Mouse (Mus musculus): ENCODE measurements at regions not wholly inside any gene's neighbourhood (a gene's known extent, or its start where the extent isn't known, plus 50 kb on each side); places are given as distances from the start of the nearest gene placed in this dataset.
"Not testable (repeated sequence)": the region's sequence is repeated elsewhere in the genome, so short reads cannot be mapped to it uniquely, and the experiment has no call there.

DNA sequence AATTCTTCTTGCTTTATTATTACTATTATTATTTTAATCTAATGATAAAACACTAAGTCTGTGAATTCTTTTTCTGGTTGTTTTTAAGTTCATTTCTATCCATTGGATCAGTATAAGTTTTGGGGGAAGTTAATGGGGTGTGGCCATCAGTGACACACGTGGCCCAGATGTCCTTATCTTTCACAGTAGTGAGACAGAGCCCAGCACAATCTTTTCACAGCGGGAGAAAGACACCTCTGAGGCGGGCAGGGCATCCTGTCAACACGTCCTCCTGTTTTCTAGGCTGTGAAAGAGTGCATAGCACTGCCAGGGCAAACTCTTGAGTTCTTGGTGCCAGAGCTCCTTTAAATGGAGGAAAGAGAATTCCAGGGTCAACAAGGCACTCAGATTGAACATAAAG lies 162.1 kb downstream of the Ifng start:
- no peak for DNase-seq (ENCODE audit: low spot score in 2 of 2)

DNA sequence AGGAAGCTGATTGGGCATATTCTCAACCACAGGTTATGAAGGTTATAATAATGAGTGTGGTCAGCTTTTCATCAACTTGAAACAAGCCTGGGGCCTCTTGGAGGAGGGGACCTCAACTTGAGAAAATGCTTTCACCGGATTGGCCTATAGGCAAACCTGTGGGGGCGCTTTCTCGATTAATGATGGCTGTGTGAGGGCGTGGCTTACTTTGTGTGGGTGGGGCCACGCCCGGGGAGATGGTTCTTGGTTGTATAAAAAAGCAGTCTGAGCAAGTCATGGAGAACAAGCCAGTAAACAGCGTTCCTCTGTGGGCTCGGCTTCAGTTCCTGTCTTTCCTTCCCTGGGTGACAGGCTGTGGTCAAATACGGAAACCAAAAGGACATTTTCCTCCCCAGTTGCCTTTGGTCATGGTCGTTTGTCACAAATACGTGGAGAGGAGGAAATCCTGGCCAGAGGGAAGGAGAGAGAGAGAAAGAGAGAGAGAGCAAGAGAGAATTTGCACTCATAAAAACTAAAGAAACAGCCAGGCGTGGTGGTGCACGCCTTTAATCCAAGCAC lies 163.1 kb downstream of the Ifng start:
- DNase-seq (ENCODE audit: low spot score in 2 of 2) = no peak

DNA sequence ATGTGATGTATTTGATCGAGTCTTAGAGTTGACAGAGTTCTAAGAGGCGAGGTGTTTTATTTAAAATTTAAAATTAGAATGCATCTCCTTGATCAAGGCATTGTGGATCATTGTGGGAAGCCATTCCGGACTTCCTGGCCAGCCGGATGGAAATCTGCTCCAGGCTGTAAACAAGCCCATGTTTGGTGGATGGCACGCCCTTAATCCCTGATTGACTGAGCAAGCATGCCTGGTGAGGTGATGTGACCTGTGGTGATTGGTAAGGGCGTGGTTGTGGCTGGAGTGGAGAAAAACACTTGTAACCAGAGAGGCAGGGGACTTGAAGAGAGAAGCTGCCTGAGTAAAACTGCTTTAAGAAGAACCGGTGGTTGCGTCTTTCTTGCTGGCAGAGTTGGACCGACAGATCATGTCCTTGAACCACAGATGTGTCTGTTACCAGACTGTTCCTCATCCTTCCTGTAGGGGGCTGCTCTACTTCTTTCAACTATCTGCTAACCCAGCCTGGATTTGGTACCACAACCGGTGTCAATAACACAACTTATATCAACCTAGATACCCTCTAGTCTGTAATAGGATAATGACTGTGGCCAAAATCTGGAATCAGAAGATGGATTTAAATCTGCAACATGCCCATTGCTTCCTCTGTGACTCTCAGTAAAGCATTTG lies 164.4 kb downstream of the Ifng start:
- DNase-seq (ENCODE audit: low spot score in 2 of 2) = no peak

DNA sequence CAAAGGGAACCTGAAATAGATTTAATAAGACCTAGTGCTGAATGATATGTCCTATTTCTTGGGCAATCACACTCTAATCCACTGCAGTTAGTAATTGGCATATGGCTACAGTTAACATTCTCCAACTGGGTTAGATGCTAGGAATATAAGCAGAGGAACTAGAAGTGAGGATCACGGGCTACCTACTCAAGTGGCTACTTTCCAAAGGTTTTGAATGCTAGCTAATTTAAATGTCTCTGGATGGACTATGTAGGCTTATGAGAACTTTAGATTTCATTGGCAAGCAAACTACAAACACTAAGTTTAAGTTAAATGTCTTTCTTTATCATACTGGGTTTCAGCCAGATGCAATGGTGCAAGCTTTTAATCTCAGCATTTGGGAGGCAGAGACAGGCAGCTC lies 166.6 kb downstream of the Ifng start:
- DNase-seq (ENCODE audit: low spot score in 2 of 2) = no peak

- no peak for DNase-seq (ENCODE audit: low spot score in 2 of 2)
Observed at GRCm38 (mm10) chr10:118608376-118609145, 167.7 kb downstream of the Ifng start.

GRCm38 (mm10) chr10:118609157-118609556 lies 168.3 kb downstream of the Ifng start:
- no peak for DNase-seq (ENCODE audit: low spot score in 2 of 2)

DNA sequence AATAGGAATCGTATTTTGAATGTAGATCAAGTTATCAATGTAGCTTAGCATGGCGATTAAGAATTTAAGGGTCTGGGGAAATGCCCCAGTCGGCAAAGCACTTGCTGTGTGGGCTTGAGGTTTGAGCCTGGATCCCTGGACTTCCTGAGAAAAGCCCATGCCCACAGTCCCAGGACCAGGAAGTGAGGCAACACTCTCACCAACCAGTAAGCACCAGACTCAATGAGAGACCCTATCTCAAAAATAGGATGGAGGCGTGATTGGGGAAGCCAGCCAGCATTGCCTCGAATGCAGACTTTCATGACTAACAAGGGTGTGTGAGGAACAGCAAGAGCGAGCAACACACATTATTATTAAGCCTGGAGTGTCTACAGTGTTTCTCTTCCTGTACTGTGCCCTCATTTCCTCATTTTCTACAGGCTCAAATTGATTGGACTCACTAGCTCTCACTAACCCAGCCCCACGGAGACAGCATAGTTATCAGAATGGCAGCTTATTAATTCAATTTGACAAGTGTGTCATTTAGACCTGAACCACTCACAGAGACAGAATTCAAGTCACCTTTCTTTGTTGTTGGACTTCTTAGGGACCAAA lies 170.1 kb downstream of the Ifng start:
- DNase-seq (ENCODE audit: low spot score in 2 of 2) = no peak

GRCm38 (mm10) chr10:118612091-118612490 lies 171.2 kb downstream of the Ifng start:
- no peak for DNase-seq (ENCODE audit: low spot score in 2 of 2)

DNA sequence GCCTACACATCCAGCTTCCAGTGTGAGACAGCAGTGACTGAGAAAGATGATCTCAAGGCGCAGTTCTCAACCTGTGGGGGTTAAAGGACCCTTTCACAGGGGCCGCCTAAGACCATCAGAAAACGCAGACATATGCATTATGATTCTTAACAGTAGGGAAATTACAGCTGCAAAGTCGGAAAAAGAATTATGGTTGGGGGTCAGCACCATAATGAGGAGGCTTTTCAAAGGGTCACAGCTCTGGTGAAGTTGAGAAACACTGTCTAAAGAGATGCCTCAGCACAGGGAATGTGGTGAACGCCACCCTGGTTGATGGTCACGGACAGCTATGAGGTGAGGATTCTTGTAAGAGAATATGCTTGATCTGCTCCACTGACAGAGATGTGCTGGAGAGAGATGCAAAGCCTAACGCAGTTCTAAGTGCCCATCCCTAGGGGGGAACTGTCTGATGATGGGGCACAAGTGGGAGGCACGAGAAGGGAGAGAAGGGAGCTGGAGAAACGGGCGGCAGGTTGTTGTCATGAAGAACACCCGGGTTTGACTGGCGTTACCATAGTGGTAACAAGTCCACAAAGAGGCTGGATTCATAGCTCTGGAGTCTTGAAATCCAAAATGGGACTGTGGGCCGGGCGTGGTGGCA lies 172.3 kb downstream of the Ifng start:
- no peak for DNase-seq (ENCODE audit: low spot score in 2 of 2)

DNA sequence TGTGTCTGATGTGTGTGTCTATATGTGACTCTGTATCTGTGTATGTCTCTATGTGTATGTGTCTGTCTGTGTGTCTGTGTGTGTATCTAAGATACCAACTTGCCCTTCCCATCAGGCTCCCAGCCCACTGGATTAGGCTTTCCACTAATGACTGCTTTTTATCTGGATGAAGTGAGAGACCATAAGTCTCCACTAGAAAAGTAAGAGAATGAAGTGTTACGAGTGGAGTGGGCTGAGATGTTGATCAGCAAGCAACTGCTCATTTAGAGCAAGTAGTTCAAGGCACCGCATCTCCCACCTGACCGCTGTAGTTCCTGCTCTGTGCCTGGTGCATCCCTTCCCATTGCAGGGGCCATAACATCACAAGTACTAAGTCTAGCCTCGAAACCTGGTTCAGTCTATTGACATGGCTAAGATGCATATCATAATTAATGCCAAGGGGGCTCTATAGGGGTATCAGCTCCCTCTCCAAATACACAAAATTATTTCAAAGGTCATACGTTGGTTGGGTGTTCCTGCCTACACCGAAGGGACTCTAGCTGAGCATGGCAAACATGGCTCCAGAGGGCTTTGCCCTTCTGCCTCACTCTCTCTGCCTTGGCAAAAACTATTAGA lies 173.5 kb downstream of the Ifng start:
- no peak for DNase-seq (ENCODE audit: low spot score in 2 of 2)

DNA sequence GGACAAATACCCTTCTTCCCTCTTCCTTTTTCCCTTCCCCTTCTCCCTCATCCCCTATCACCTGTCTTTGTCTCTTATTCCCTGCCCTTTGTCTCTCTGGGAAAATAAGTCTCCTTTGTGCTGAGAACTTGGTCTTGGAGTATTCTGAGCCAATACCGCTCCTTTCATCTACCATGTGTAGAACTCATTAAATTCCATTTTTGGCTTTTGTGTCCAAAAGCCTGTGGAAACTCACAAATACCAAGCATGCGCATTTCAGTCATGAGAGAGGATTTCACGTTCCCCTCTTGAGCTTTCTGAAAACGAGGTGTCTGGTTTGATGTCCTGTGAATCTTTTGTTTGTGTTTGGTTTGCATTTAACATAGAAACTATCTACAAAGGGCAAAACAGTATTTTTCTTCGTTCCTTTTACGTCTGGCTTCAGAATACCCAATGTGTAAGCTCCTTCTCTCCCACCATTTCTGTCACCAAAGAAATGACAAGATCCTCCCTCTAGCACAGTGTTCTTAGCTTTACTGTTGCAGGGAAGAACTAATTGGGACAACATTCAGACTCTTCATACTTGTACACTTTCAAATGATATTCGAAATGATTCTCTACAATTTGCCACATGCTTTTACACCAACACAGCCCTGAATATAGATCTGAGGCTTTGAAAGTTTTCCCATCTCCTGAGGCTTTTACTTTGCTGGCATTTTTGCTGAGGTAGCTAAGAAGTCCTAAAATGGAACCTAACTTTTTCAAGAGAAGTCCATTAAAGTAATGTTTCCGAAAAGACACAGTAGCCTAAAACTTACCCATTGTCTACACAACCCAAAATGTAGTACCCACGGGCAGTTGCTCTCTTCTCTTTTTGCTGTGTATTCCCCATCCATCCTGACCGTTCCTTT lies 174.5 kb downstream of the Ifng start:
- no peak for DNase-seq (ENCODE audit: low spot score in 2 of 2)

DNA sequence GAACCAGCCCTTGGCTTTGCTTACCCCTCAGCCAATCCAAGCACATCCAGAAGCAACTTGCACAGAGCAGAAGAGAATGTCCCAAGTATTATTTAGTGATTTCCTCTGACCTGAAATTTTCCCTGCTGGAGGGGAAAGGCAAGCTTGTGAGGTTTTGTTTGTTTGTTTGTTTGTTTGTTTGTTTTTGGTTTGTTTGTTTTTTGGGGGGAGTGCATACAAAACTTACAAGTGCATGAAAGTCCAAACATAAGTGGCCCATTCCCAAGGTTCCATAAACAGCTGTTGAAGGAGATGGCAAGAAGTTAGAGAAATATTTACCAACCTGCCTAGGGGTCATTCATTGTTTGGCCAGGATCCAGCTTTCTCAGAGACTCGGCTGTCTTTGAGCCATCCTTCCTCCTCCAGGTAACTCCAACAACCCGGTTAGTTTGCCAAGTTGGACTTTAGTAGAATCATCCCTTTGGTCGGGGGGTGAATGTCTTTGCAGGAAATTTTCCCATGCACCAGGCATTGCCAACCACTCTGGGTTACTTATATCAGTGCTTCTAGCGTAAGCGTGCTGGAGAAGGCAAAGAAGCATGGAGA lies 175.3 kb downstream of the Ifng start:
- DNase-seq (ENCODE audit: low spot score in 2 of 2) = no peak

DNA sequence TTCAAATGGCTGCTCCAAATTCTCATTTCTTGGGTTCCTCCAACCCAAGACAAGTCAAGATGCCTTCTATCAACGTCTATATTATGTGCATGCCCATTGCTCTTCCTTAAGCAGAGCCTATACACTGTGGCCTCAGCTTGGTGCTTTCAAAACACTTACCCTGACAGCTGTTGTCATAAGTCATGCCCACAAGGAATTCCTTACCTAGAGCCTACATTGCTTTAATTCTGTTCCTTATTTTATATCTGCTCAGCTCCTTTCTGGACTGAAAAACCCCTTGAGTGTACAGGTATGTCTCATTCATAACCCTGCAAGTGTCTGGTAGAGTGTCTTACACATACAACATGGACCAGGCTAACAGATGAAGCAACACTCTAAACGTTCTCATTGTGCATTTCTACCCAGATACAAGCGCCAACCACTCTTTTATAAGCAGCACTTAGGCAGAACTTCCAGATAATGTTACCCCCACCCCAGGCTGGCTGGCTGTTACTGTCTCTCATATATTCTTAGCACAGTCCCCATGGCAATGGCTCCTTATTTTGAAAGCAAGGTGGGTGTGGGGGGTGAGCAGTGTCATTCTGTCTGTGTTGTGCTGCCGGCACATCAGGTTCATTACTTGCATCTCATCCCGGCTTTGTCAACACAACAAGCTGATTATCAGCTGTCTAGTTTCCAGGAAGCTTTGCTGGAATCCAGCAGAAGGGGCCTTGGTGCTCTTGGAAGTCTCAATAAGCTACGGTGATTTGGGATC lies 176.6 kb downstream of the Ifng start:
- no peak for DNase-seq (ENCODE audit: low spot score in 2 of 2)

- DNase-seq (ENCODE audit: low spot score in 2 of 2) = not testable (repeated sequence)
Observed at GRCm38 (mm10) chr10:118618251-118618650, 177.4 kb downstream of the Ifng start.

- no peak for DNase-seq (ENCODE audit: low spot score in 2 of 2)
Observed at GRCm38 (mm10) chr10:118618766-118619600, 178.1 kb downstream of the Ifng start.

GRCm38 (mm10) chr10:118619601-118620000 lies 178.8 kb downstream of the Ifng start:
- no peak for DNase-seq (ENCODE audit: low spot score in 2 of 2)

GRCm38 (mm10) chr10:118620611-118621010 lies 179.8 kb downstream of the Ifng start:
- no peak for DNase-seq (ENCODE audit: low spot score in 2 of 2)

DNA sequence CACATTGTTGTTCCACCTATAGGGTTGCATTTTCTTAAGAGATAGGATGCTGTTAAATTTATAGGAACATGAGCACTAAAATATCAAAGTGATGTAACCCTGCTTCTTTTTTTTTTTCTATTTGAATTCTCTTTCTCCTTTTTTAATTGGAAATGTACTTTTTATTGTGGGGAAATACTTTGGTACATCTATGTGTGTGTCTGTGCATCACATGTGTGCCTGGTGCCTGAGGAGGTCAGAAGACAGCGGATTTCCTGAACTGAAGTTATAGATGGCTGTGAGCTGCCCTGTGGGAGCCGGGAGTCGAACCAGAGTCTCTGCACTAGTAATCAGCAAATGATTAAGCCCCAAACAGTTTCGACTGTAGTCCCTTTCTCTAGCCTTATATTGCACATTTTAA lies 180.7 kb downstream of the Ifng start:
- DNase-seq (ENCODE audit: low spot score in 2 of 2) = no peak

DNA sequence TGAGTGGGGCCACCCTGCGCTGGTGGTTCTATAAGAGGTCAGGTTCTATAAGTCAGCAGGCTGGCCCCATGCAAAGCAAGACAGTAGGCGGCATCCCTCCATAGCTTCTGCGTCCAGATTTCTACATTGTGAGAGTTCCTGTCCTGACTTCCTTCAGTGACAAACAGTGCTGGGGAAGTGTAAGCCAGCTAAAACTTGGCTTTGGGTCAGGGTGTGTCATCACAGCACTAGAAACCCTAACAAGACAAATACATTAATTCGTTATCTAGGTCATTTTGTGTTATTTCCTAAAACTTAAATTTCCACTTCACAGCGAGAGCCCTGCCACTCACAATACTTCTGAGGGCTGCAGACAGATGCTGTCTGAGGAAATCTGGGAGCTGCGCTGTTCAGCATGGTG lies 181.3 kb downstream of the Ifng start:
- no peak for DNase-seq (ENCODE audit: low spot score in 2 of 2)
